Mouse (Mus musculus) E14TG2a.4 (cell line): ENCODE data around the gene Sugp1.

Experiments used
- H3K27me3 ChIP-seq: 2 replicates; pipeline ENCODE4 v1.6.1; 2014; ENCODE audit warnings: low read length, control low read depth; ENCODE audit not compliant: insufficient read depth
- H3K36me3 ChIP-seq: 2 replicates; pipeline ENCODE4 v1.6.1; 2014; ENCODE audit warnings: low read length, control low read depth; ENCODE audit not compliant: insufficient read depth
- H3K4me1 ChIP-seq: replicated peaks from 2 replicates; pipeline ENCODE4 v1.6.1; 2014; ENCODE audit warnings: low read depth, low read length, control low read depth
- H3K4me3 ChIP-seq: replicated peaks from 2 replicates; pipeline ENCODE4 v1.5.1; 2014; ENCODE audit warnings: mild to moderate bottlenecking, low read length
- H3K9me3 ChIP-seq: 2 replicates; pipeline ENCODE4 v1.6.1; 2014; ENCODE audit warnings: low read length, control low read depth
- CTCF ChIP-seq: conservative IDR thresholded peaks from 2 replicates; pipeline ENCODE4 v1.5.1; 2014; ENCODE audit warnings: low read length
- NANOG ChIP-seq: IDR thresholded peaks from 2 replicates; pipeline ENCODE4 v1.6.1; 2014; ENCODE audit warnings: borderline replicate concordance, low read length, mixed read lengths
- POU5F1 ChIP-seq: IDR thresholded peaks from 2 replicates; pipeline ENCODE4 v1.6.1; 2014; ENCODE audit warnings: low read length, borderline replicate concordance

Gene Sugp1

DNA sequence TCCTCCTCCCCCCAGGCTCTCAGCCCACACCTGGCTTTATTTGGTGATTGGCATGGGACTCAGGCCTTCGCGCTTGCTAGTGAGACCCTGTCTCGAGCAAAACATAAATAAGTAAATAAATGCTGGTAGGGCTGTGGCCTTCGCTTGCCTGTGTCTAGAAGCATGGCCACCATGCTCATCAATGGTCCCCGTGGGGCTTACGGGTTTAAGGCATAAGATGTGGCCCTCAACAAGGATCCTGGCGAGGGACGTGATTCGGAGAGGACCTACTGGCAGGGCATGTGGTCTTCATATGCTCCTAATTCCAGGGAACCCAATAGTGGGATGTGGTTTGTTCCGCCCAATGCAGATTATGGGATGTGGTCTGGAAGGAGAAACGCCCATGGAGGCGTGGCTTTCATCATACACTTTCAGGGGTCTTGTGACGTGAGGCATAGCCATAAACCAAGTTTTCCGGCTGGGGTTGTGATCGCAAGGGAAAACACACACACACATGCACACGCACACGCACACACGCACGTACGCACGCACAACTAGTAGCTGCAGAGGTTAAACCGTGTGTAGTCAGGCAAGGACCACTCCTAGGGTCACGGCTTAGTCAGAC lies 68.7 kb downstream of the Sugp1 start:
- H3K9me3 ChIP-seq = no peaks in the 10 kb centered on the region
- peak overlapping the region; percentile 78 for H3K4me3 ChIP-seq
- no peaks in the 10 kb centered on the region for H3K36me3 ChIP-seq
- H3K4me1 ChIP-seq = peaks cover 32% of the 10 kb centered on the region
- no peak for TF ChIP-seq POU5F1
- TF ChIP-seq CTCF = no peak
- TF ChIP-seq NANOG = no peak
- peaks cover 87% of the 10 kb centered on the region for H3K27me3 ChIP-seq

DNA sequence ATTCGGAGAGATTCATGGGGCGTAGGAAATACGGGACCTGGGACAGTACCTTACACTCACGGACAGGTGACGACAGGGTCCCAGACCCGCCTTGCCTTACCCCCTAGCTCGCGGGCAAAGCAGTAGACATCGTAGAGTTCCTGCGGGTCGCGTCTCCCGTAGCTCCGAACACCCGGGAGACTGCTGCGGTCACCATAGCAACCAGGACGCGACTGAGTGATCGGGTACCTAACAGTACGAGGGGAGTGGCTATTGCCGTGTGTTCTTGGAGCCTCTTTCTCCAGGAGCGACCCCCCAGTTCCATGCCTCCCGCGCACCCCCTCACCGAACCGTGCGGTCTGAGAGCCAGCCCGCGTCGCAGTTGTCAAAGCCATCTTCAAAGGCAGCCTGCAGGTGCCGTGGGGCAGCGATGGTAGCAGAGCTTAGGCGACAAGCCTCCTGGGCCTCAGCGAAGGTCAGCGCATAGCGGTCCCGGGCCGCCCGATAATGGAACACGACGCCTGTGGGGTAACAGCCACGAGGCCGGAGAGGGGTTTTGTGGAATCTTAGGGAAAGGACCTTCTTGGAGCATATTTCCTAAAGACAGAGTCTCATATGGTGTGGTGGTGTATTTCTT lies 69.9 kb downstream of the Sugp1 start:
- TF ChIP-seq CTCF (no peak), POU5F1 (no peak), NANOG (no peak)

DNA sequence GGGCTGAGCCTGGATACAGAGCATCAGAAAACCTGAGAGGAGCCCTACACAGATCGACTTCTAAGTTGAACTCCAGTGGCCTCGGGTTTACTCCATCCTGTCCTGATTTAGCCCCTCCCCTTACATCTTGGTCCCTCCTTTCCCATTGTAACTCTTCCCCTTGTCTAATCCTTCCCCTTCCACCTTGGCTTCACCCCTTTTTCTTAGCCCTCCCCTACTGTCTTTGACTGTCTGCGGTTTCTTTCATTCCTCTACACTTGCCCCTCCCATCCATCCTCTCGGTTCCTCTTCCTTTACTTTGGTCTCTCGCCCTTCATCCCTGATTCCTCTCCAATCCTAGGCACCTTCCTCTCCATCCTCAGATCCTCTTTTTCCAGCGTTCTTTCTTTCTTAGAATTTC lies 71.9 kb downstream of the Sugp1 start:
- no peaks in the 10 kb centered on the region for H3K36me3 ChIP-seq
- peaks cover 97% of the 10 kb centered on the region for H3K27me3 ChIP-seq
- TF ChIP-seq NANOG = no peak
- no peak overlapping the region for H3K4me3 ChIP-seq
- no peaks in the 10 kb centered on the region for H3K9me3 ChIP-seq
- peaks cover 48% of the 10 kb centered on the region for H3K4me1 ChIP-seq

More for the DNA sequence above, 69.9 kb downstream of the Sugp1 start:
- H3K36me3 ChIP-seq = no peaks in the 10 kb centered on the region
- no peaks in the 10 kb centered on the region for H3K9me3 ChIP-seq
- H3K27me3 ChIP-seq = peaks cover 92% of the 10 kb centered on the region
- H3K4me1 ChIP-seq = peaks cover 36% of the 10 kb centered on the region
- H3K4me3 ChIP-seq = peak overlapping the region; percentile 78

DNA sequence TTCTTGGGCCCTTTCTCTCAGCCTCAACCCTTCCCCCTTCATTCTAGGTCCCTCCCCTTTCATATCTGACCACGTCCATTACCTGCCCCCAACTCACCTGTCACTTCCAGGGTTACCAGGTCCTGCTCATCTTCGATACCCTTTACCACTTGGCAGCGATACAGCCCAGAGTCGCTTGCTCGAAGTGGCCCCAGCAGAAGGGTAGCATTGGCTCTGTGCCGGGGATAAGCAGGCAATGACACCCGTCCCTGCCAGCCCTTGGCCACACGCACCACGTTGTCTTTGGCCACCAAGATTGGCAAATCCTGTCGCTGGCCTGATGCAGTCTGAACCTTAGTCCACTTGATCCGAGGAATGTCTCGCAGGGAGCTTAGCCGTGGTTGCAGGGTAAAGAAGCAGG lies 72.3 kb downstream of the Sugp1 start:
- no peaks in the 10 kb centered on the region for H3K36me3 ChIP-seq
- TF ChIP-seq POU5F1 (no peak), CTCF (no peak)
- peaks cover 99% of the 10 kb centered on the region for H3K27me3 ChIP-seq
- H3K4me1 ChIP-seq = peaks cover 52% of the 10 kb centered on the region
- H3K4me3 ChIP-seq = no peak overlapping the region
- no peaks in the 10 kb centered on the region for H3K9me3 ChIP-seq

DNA sequence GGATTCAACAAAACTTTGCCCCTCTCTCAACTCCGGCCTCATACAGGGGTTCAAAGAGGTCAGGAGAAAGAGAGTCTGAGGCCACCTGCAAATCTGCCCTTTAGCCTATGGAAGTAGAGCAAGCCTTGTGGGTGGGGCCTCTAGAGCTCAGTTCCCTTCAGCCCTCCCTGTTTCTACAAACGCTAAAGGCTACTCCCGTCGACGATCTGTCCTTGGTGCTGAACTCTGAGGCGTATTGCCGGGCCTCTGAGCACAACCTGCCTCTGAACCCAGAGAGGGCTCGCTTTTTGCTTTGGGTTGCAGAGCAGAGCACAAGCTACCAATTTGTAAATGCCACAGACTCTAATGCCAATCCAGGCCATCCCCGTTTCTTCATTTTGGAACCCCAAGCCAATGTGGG lies 75.0 kb downstream of the Sugp1 start:
- TF ChIP-seq CTCF (no peak), POU5F1 (no peak), NANOG (no peak)
- Histone ChIP-seq H3K9me3 (no peaks in the 10 kb centered on the region), H3K4me1 (peaks cover 40% of the 10 kb centered on the region), H3K4me3 (no peak overlapping the region), H3K27me3 (peaks cover 79% of the 10 kb centered on the region), H3K36me3 (no peaks in the 10 kb centered on the region)

DNA sequence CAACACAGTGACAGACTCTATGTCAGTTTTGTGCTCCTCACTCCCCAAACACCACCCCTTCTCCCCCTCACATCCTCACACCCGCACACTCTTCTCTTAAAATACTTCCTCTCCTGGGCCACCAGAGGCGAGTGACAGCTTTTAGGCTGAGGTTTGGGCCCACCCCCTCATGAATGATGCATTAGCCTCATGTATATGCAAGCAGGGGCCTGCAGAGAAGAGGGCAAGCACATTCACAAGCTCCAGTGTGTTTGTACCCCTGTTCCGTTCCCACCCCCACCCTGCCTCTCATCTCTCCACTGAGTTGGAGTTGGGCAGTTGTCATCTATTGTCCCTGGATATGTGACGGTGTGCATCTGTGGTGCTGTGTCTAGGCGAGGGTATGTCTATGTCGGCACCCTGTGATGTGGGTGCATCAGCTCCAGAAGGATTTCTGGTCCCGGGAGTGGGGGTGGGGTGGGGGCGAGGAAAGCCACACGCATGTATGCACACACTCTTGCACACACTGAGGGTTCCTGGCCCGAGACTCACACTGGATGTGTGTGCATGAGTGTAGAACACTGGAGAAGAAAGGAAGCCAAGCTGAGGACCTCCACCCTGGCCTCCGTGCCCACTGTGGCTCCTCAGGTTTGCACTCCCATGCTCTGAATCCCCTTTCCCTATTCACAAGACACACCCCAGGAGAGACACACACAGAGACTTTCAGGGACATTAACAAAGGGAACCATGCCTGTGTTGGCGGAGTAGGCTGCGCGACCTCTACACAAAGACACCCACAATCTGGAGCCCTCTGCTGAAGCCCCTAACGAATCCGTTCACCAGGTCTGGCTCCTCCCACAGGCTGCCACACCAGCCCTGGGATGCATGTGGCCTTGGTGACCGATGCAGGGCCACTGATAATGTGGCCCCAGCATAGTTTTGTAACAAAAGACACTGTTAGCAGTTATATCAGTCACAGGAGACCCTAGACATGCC lies 76.4 kb downstream of the Sugp1 start:
- TF ChIP-seq CTCF (no peak), NANOG (no peak), POU5F1 (peak; percentile 72; the same call in 1 of the 2 replicates)
- H3K27me3 ChIP-seq = peaks cover 65% of the 10 kb centered on the region
- H3K9me3 ChIP-seq = no peaks in the 10 kb centered on the region
- no peaks in the 10 kb centered on the region for H3K36me3 ChIP-seq
- no peak overlapping the region for H3K4me3 ChIP-seq
- H3K4me1 ChIP-seq = peaks cover 37% of the 10 kb centered on the region

DNA sequence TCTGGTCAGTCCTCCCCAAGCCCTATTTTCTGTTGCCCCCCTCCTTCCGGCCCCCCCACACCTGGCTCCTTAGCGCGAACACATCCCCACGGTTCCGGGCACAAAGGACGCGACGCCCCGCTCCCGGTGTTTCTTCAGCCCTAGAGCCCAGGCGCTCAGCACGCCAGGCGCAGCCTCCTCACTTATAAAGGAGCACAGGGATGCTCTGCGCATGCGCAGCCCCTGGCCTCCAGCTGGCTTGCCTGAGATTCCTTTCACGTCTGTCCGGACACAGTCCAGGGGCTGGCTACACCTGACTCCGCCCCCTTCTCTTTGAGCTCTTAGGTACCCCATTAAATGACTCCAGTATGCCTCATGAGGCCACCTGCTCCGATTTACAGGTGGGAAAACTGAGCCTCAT lies 78.1 kb downstream of the Sugp1 start, which contains the start of gene Ncan:
TSS of gene Ncan (minus strand) at position 207 of the 400 bp plus-strand sequence.
- Histone ChIP-seq H3K27me3 (peaks cover 53% of the 10 kb centered on the region), H3K36me3 (no peaks in the 10 kb centered on the region), H3K4me1 (peaks cover 32% of the 10 kb centered on the region), H3K4me3 (peak within 1 kb of the TSS; percentile 70), H3K9me3 (no peaks in the 10 kb centered on the region)
- TF ChIP-seq POU5F1 (no peak), CTCF (no peak), NANOG (no peak)
